ENCODE assay signal across 13 mouse cellular contexts in genomic region chr3:130086372-130087080, GRCm38 (mm10). TPM values are rescaled to one million over a fixed set of nuclear protein-coding genes. Genes with fewer than 3 reads are reported as not detected.
DNase-seq lines count a peak whose midpoint lies in the region; ATAC-seq and TF ChIP-seq lines count a peak whose summit lies in the region.
"Had no signal": no experiment of that assay in that cellular context is flagged by ENCODE, and none has a peak within 500 bp of the region (broad histone marks: within the 10 kb centered on the region; RNA-seq: fewer than 3 reads in every experiment).

No protein-coding gene starts in this region.

- no peak for TF ChIP-seq EP300 in heart, postnatal 0 days (IDR thresholded peaks at IDR 0.05; ENCODE audit: low read depth)
- TF ChIP-seq EP300 in lung, postnatal 0 days (IDR thresholded peaks at IDR 0.05): no peak

- WGBS in embryonic facial prominence, embryonic 12.5 days: 36% methylated on average over 13 of the region's 13 CpGs
- WGBS in heart, postnatal 0 days: 61% methylated on average over 13 of the region's 13 CpGs
- 31% methylated on average over 13 of the region's 13 CpGs for WGBS in lung, postnatal 0 days
- WGBS in intestine, embryonic 15.5 days: 73% methylated on average over 13 of the region's 13 CpGs
- 81% methylated on average over 13 of the region's 13 CpGs for WGBS in hindbrain, embryonic 14.5 days

- no peaks in the 10 kb centered on the region for H3K9me3 ChIP-seq in embryonic facial prominence, embryonic 12.5 days
- 0 out of 2 replicates have a peak, but pooled peaks cover 7% of the 10 kb centered on the region for H3K9me3 ChIP-seq in heart, postnatal 0 days (replicated peaks; ENCODE audit: control insufficient read depth, low read length)
- H3K9me3 ChIP-seq in lung, postnatal 0 days (ENCODE audit: low read length): no peaks in the 10 kb centered on the region
- H3K9me3 ChIP-seq in intestine, embryonic 15.5 days: no peaks in the 10 kb centered on the region
- no peaks in the 10 kb centered on the region for H3K9me3 ChIP-seq in hindbrain, embryonic 14.5 days (ENCODE audit: control insufficient read depth, low read length)

- no peaks in the 10 kb centered on the region for H3K27me3 ChIP-seq in embryonic facial prominence, embryonic 12.5 days
- H3K27me3 ChIP-seq in heart, postnatal 0 days (ENCODE audit: control insufficient read depth, insufficient read depth, low read length): no peaks in the 10 kb centered on the region
- H3K27me3 ChIP-seq in lung, postnatal 0 days (replicated peaks; ENCODE audit: insufficient read depth, low read length): no peaks in the 10 kb centered on the region
- H3K27me3 ChIP-seq in intestine, embryonic 15.5 days (replicated peaks): no peaks in the 10 kb centered on the region
- no peaks in the 10 kb centered on the region for H3K27me3 ChIP-seq in hindbrain, embryonic 14.5 days (ENCODE audit: control insufficient read depth, insufficient read depth, low read length)

- H3K9ac ChIP-seq in embryonic facial prominence, embryonic 12.5 days: no peak overlapping the region
- H3K9ac ChIP-seq in heart, postnatal 0 days (replicated peaks; ENCODE audit: low read depth, low read length): no peak overlapping the region
- no peak overlapping the region for H3K9ac ChIP-seq in lung, postnatal 0 days (replicated peaks; ENCODE audit: low read depth)
- H3K9ac ChIP-seq in intestine, embryonic 15.5 days: no peak overlapping the region
- H3K9ac ChIP-seq in hindbrain, embryonic 14.5 days: no peak overlapping the region

- H3K27ac ChIP-seq in embryonic facial prominence, embryonic 12.5 days: peak overlapping the region; percentile 67
- H3K27ac ChIP-seq in heart, postnatal 0 days (ENCODE audit: low read depth): no peak overlapping the region
- H3K27ac ChIP-seq in lung, postnatal 0 days (ENCODE audit: low read length): no peak overlapping the region
- H3K27ac ChIP-seq in intestine, embryonic 15.5 days: no peak overlapping the region
- H3K27ac ChIP-seq in hindbrain, embryonic 14.5 days: no peak overlapping the region

- H3K4me3 ChIP-seq in embryonic facial prominence, embryonic 12.5 days: no peak overlapping the region
- no peak overlapping the region for H3K4me3 ChIP-seq in heart, postnatal 0 days (ENCODE audit: low read depth, low read length)
- H3K4me3 ChIP-seq in lung, postnatal 0 days (ENCODE audit: low read depth, low read length): no peak overlapping the region
- no peak overlapping the region for H3K4me3 ChIP-seq in intestine, embryonic 15.5 days (replicated peaks)
- H3K4me3 ChIP-seq in hindbrain, embryonic 14.5 days (replicated peaks; ENCODE audit: low read length): no peak overlapping the region

- peaks cover 14% of the 10 kb centered on the region for H3K4me1 ChIP-seq in embryonic facial prominence, embryonic 12.5 days
- H3K4me1 ChIP-seq in heart, postnatal 0 days (ENCODE audit: control insufficient read depth, insufficient read depth): no peaks in the 10 kb centered on the region
- no peaks in the 10 kb centered on the region for H3K4me1 ChIP-seq in lung, postnatal 0 days (ENCODE audit: insufficient read depth, low read depth, low read length)
- no peaks in the 10 kb centered on the region for H3K4me1 ChIP-seq in intestine, embryonic 15.5 days (replicated peaks)
- no peaks in the 10 kb centered on the region for H3K4me1 ChIP-seq in hindbrain, embryonic 14.5 days (replicated peaks; ENCODE audit: control insufficient read depth, insufficient read depth, low read length)

- peak; percentile 59; the same call in 1 of the 2 replicates for ATAC-seq in embryonic facial prominence, embryonic 12.5 days (ENCODE audit: insufficient number of reproducible peaks, insufficient read depth, low FRiP score, low TSS enrichment)
- ATAC-seq in heart, postnatal 0 days (ENCODE audit: insufficient read depth, low read depth): no peak; the same call in 1 of the 2 replicates
- peak; percentile 92 for ATAC-seq in lung, postnatal 0 days
- ATAC-seq in intestine, embryonic 15.5 days: no peak
- ATAC-seq in hindbrain, embryonic 14.5 days (ENCODE audit: low FRiP score): no peak

- peak overlapping the region; percentile 33 for H3K4me2 ChIP-seq in embryonic facial prominence, embryonic 12.5 days (replicated peaks)
- H3K4me2 ChIP-seq in heart, postnatal 0 days (ENCODE audit: low read depth, low read length): 0 out of 2 replicates have a peak overlapping the region, but pooled peaks have one; percentile 3
- H3K4me2 ChIP-seq in lung, postnatal 0 days (replicated peaks; ENCODE audit: low read depth, low read length): no peak overlapping the region
- no peak overlapping the region for H3K4me2 ChIP-seq in intestine, embryonic 15.5 days (replicated peaks)
- no peak overlapping the region for H3K4me2 ChIP-seq in hindbrain, embryonic 14.5 days (replicated peaks)

- DNase-seq in kidney, postnatal 14 days: peak; percentile 14
- DNase-seq in kidney, postnatal 36 days: no peak
- DNase-seq in heart, postnatal 0 days (ENCODE audit: low spot score): peak; percentile 26
- DNase-seq in lung, postnatal 0 days (ENCODE audit: low spot score): peak; percentile 86
- DNase-seq in frontal cortex, postnatal 25 days (ENCODE audit: low spot score in 2 of 2): no peak
- no peak for DNase-seq in hindbrain, embryonic 14.5 days (ENCODE audit: low spot score)
- DNase-seq: cerebellum, postnatal 36 days; kidney, adult 2 months; liver; spleen, adult 18-20 months; thymus, postnatal 36 days had no signal

- no peak for TF ChIP-seq CTCF in heart, postnatal 0 days (IDR thresholded peaks at IDR 0.05; ENCODE audit: low read depth)
- TF ChIP-seq CTCF in lung, postnatal 0 days (IDR thresholded peaks at IDR 0.05): no peak

- no peaks in the 10 kb centered on the region for H3K36me3 ChIP-seq in embryonic facial prominence, embryonic 12.5 days
- H3K36me3 ChIP-seq in heart, postnatal 0 days (replicated peaks; ENCODE audit: control insufficient read depth, insufficient read depth, low read length): no peaks in the 10 kb centered on the region
- no peaks in the 10 kb centered on the region for H3K36me3 ChIP-seq in lung, postnatal 0 days (ENCODE audit: insufficient read depth, low read length)
- H3K36me3 ChIP-seq in intestine, embryonic 15.5 days: no peaks in the 10 kb centered on the region
- no peaks in the 10 kb centered on the region for H3K36me3 ChIP-seq in hindbrain, embryonic 14.5 days (replicated peaks; ENCODE audit: control insufficient read depth, insufficient read depth)

RNA-seq across cellular contexts. Expression of gene Sec24b, which starts 25.2 kb away (rescaled TPM):
- polyA plus RNA-seq in embryonic facial prominence, embryonic 12.5 days (2016; fragmentation: Nextera tagmentation; extraction: Ambion mirVana): 34.3 and 35.6 TPM in 2 replicates
- 22.7 and 57.0 TPM in 2 replicates for total RNA-seq in heart, postnatal 0 days (2014; rRNA removed; ENCODE audit: low replicate concordance)
- 12.9 TPM in 2 replicates for polyA plus RNA-seq in heart, postnatal 0 days (2015; fragmentation: Nextera tagmentation; extraction: Ambion mirVana)
- 21.5 and 21.8 TPM in 2 replicates for polyA plus RNA-seq in lung, postnatal 0 days (2015; fragmentation: Nextera tagmentation; extraction: Ambion mirVana)
- 24.7 and 29.2 TPM in 2 replicates for polyA plus RNA-seq in intestine, embryonic 15.5 days (2015; fragmentation: Nextera tagmentation; extraction: Ambion mirVana)
- 35.0 and 38.5 TPM in 2 replicates for polyA plus RNA-seq in hindbrain, embryonic 14.5 days (2014; fragmentation: Nextera tagmentation; extraction: Ambion mirVana)

RNA-seq across cellular contexts. Expression of gene Col25a1, which starts 44.8 kb away (rescaled TPM):
- 30.5 and 31.1 TPM in 2 replicates for polyA plus RNA-seq in embryonic facial prominence, embryonic 12.5 days (2016; fragmentation: Nextera tagmentation; extraction: Ambion mirVana)
- total RNA-seq in heart, postnatal 0 days (2014; rRNA removed; ENCODE audit: low replicate concordance): 0.92 and 2.0 TPM in 2 replicates
- polyA plus RNA-seq in heart, postnatal 0 days (2015; fragmentation: Nextera tagmentation; extraction: Ambion mirVana): 0.67 and 0.71 TPM in 2 replicates
- polyA plus RNA-seq in lung, postnatal 0 days (2015; fragmentation: Nextera tagmentation; extraction: Ambion mirVana): 7.0 and 7.7 TPM in 2 replicates
- polyA plus RNA-seq in intestine, embryonic 15.5 days (2015; fragmentation: Nextera tagmentation; extraction: Ambion mirVana): 1.9 TPM in 2 replicates
- polyA plus RNA-seq in hindbrain, embryonic 14.5 days (2014; fragmentation: Nextera tagmentation; extraction: Ambion mirVana): 6.3 and 8.1 TPM in 2 replicates

Comparison
In these comparisons a context has a peak if more than half of its experiments do, and no peak if none do; other contexts are left out.
1. DNase-seq: peak in kidney, postnatal 14 days (single experiment), heart, postnatal 0 days (single experiment) and lung, postnatal 0 days (single experiment); none in kidney, postnatal 36 days (0 of 2), frontal cortex, postnatal 25 days (0 of 2) and hindbrain, embryonic 14.5 days (single experiment).
2. ATAC-seq: peak in embryonic facial prominence, embryonic 12.5 days (single experiment) and lung, postnatal 0 days (single experiment); none in heart, postnatal 0 days (single experiment), intestine, embryonic 15.5 days (single experiment) and hindbrain, embryonic 14.5 days (single experiment).
3. H3K4me2 ChIP-seq: peak in embryonic facial prominence, embryonic 12.5 days (single experiment) and heart, postnatal 0 days (single experiment); none in lung, postnatal 0 days (single experiment), intestine, embryonic 15.5 days (single experiment) and hindbrain, embryonic 14.5 days (single experiment).